Mouse (Mus musculus) stomach, postnatal 0 days (tissue): Measurements from ENCODE around the gene Psmb3. TPM values are rescaled to one million over a fixed set of nuclear protein-coding genes. Genes with fewer than 3 reads are reported as not detected.
"Not testable (repeated sequence)": the region's sequence is repeated elsewhere in the genome, so short reads cannot be mapped to it uniquely, and the experiment has no call there.

Experiments
- ATAC-seq: fragments of 200-750 bp; cut with Nextera tagmentation; 2 replicates; pipeline ENCODE4 v1.8.0; 2017; ENCODE audit not compliant: low FRiP score, low TSS enrichment
- DNase-seq: peaks from one replicate; pipeline ENCODE4 v3.0.0-alpha.2; 2016; ENCODE audit warnings: low spot score
- H3K27ac ChIP-seq: fragments of 300-500 bp; sonication (generic); replicated peaks from 2 replicates; pipeline ENCODE4 v1.5.1; 2014; ENCODE audit warnings: mild to moderate bottlenecking, control low read depth
- H3K27me3 ChIP-seq: fragments of 300-500 bp; sonication (generic); 2 replicates; pipeline ENCODE4 v1.6.1; 2014; ENCODE audit warnings: low read length; ENCODE audit not compliant: control insufficient read depth, insufficient read depth
- H3K36me3 ChIP-seq: fragments of 300-500 bp; sonication (generic); 2 replicates; pipeline ENCODE4 v1.6.1; 2014; ENCODE audit warnings: low read length, mixed read lengths; ENCODE audit not compliant: control insufficient read depth, insufficient read depth
- H3K4me1 ChIP-seq: fragments of 300-500 bp; sonication (generic); replicated peaks from 2 replicates; pipeline ENCODE4 v1.6.1; 2014; ENCODE audit warnings: antibody characterized with exemption; ENCODE audit not compliant: control insufficient read depth, insufficient read depth
- H3K4me2 ChIP-seq: fragments of 300-500 bp; sonication (generic); replicated peaks from 2 replicates; pipeline ENCODE4 v1.6.1; 2014; ENCODE audit warnings: low read depth, mild to moderate bottlenecking, control low read depth, moderate library complexity
- H3K4me3 ChIP-seq: fragments of 300-500 bp; sonication (generic); 2 replicates; pipeline ENCODE4 v1.5.1; 2014; ENCODE audit warnings: low read depth, low read length, control low read depth
- H3K9ac ChIP-seq: fragments of 300-500 bp; sonication (generic); 2 replicates; pipeline ENCODE4 v1.6.1; 2014; ENCODE audit warnings: mild to moderate bottlenecking, low read length, control low read depth, mixed read lengths
- H3K9me3 ChIP-seq: fragments of 300-500 bp; sonication (generic); 2 replicates; pipeline ENCODE4 v1.6.1; 2016; ENCODE audit warnings: low read length; ENCODE audit not compliant: control insufficient read depth
- CTCF ChIP-seq: IDR thresholded peaks from 2 replicates; pipeline ENCODE4 v1.5.1; 2016; ENCODE audit warnings: antibody characterized with exemption, low read depth, mild to moderate bottlenecking, moderate library complexity
- EP300 ChIP-seq: optimal IDR thresholded peaks from 2 replicates; pipeline ENCODE3; 2016; ENCODE audit warnings: antibody characterized with exemption
- WGBS: fragments of 180-500 bp; shearing (Covaris S2); extraction: QIAGEN DNeasy Blood & Tissue Kit; methylation state at CpG from one replicate; pipeline ENCODE4 v1.1.7; 2014; 5-methylcytosine and 5-hydroxymethylcytosine counted together
- polyA plus RNA-seq: library from polyadenylated mRNA; unstranded; fragments of >200 nt; fragmentation: Nextera tagmentation; extraction: Ambion mirVana; gene quantifications from 2 replicates; pipeline ENCODE4 v1.2.1, GENCODE M21; 2015

Psmb3 gene
- polyA plus RNA-seq: 405 and 438 TPM in 2 replicates

DNA sequence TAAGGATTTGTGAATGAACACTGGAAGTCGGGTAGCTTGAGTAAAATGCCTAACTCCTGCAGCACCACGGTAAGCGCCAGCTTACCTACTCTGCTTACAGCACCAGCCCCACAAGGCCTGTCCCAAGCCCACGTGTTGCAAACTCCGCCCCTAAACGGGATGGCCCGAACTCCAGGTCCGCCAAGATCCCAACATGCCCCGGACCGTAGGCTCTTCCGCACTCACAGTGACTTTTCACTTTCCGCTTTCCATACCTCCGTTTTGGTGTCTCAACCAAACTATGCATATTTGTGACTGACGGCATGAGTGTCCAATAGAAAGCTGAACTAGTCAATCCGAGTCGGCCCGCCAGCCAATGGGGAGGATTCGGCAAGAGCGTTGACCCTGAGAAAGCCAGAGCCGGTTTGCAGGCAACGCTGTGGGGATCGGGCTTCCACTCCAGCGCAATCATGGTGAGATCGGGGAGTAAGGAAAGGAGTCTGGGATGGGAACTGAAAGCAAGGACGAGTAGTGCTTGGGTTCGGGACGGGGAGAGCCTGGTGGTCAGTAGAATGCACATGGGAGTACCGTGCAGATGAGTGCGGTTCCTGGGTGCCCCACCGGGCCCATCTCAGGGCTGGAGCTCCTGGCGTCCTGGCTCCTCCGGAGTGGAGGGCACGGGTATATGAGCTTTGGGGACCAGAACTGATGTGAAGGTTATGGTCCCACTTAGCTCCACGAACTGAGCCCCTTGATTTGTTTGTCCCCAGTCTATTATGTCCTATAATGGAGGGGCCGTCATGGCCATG is at the start of gene Psmb3:
Gene Psmb3, plus strand, starts transcription at position 361 of the 788 bp plus-strand sequence.
- peak within 1 kb of the TSS; percentile 85 for H3K4me3 ChIP-seq
- ATAC-seq (peak; percentile 90), DNase-seq (peak; percentile 95)
- H3K9ac ChIP-seq: peak within 1 kb of the TSS; percentile 81
- H3K9me3 ChIP-seq: no peaks in the 10 kb centered on the region
- no peaks in the 10 kb centered on the region for H3K27me3 ChIP-seq
- H3K27ac ChIP-seq: peak within 1 kb of the TSS; percentile 90
- TF ChIP-seq EP300 (peak; percentile 83), CTCF (0 out of 2 replicates have a peak, but pooled peaks have one; percentile 1)
- peaks cover 3% of the 10 kb centered on the region for H3K36me3 ChIP-seq
- peak within 1 kb of the TSS; percentile 79 for H3K4me2 ChIP-seq
- WGBS: 0% methylated on average over 35 of the region's 35 CpGs
- no peaks in the 10 kb centered on the region for H3K4me1 ChIP-seq

- H3K4me3 ChIP-seq: no peak overlapping the region
- no peak overlapping the region for H3K27ac ChIP-seq
- no peak overlapping the region for H3K4me2 ChIP-seq
- TF ChIP-seq CTCF (no peak), EP300 (no peak)
- ATAC-seq (no peak), DNase-seq (no peak)
- no peaks in the 10 kb centered on the region for H3K4me1 ChIP-seq
- H3K9me3 ChIP-seq: no peaks in the 10 kb centered on the region
- WGBS: 81% methylated on average over 2 of the region's 2 CpGs
- no peak overlapping the region for H3K9ac ChIP-seq
- no peaks in the 10 kb centered on the region for H3K36me3 ChIP-seq
- no peaks in the 10 kb centered on the region for H3K27me3 ChIP-seq
Observed at GRCm38 (mm10) chr11:97654210-97654609, 49.0 kb upstream of the Psmb3 start.

DNA sequence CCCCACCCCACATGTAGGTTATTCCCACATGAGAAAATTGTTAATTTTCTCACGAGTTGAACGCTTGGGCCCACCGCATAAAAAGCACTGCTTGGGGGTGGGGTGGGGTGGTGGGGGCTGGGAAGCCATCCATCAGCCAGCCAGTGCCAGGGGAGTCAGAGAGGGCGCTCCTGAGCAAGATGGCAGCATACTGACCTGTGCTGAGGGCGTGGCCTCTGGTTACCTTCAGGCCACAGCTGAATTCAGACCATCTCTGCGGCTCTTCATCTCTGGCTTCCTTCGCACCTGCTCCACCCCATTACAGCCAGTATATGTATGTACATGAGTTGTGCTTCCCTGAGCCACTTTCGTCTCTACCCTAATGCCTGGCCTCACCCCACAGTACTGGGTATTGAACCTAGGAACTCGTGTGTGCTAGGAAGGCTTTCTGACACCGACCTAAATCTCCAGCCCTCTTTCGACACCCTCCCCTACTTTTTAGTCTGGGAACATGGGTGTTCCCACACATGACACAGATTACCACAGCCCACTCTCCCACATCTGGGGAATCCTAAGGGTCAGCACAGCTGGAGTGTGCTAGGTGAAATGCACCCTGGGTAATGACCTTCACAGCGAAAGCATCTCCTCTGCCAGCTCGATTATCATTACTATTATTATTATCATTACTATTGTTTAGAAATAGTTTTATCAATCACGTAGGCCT is 46.8 kb upstream of the Psmb3 start:
- TF ChIP-seq EP300: no peak
- no peak for TF ChIP-seq CTCF
- no peaks in the 10 kb centered on the region for H3K36me3 ChIP-seq
- H3K4me2 ChIP-seq: no peak overlapping the region
- no peak overlapping the region for H3K9ac ChIP-seq
- DNase-seq (no peak), ATAC-seq (no peak)
- H3K27me3 ChIP-seq: no peaks in the 10 kb centered on the region
- 75% methylated on average over 14 of the region's 14 CpGs for WGBS
- H3K4me3 ChIP-seq: no peak overlapping the region
- H3K27ac ChIP-seq: no peak overlapping the region
- H3K9me3 ChIP-seq: no peaks in the 10 kb centered on the region
- H3K4me1 ChIP-seq: 0 out of 2 replicates have a peak, but pooled peaks cover 8% of the 10 kb centered on the region

DNA sequence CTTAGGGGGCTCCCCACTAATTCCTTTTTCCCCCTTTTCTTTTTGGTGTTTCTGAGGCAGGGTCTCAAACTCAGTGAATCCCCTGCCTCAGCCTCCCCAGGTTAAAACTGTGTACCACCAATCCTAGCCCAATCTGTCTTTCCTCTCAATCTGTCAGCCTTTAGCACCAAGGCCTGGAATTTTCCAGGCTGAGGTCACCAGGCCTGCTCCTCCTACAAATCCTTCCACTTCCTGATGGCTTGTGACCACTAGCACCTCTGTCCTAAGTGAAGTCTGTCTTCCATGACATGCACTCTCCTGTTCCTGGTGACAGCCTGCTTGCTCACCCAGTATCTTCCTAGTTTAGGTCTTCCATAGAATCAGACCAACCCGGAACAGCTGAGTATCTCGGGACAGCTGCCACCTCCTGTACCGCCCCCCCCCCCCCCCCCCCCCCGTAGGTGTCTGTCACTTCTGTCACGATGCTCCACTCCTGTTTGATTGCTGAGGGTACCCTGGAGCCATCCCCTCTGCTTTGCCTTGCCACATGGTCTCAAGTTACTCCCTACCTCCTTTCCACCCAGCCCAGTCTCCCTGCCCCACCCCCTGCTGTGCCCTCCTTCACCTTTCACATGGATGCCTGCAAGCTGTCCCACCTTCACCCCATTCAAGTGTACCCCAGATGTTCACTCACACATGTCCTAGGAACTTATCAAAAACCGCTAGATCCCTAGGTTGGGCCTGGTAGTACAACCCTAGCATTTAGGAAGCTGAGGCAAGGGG is 45.8 kb upstream of the Psmb3 start:
- Histone ChIP-seq H3K4me2 (no peak overlapping the region), H3K4me3 (no peak overlapping the region), H3K4me1 (0 out of 2 replicates have a peak, but pooled peaks cover 11% of the 10 kb centered on the region), H3K36me3 (no peaks in the 10 kb centered on the region), H3K27me3 (no peaks in the 10 kb centered on the region), H3K9me3 (no peaks in the 10 kb centered on the region), H3K9ac (no peak overlapping the region), H3K27ac (no peak overlapping the region)
- 46% methylated on average over 3 of the region's 6 CpGs for WGBS
- no peak for TF ChIP-seq EP300
- no peak for TF ChIP-seq CTCF
- DNase-seq (no peak), ATAC-seq (no peak)

- H3K4me3 ChIP-seq, ATAC-seq, DNase-seq, H3K27ac ChIP-seq, H3K36me3 ChIP-seq, H3K9me3 ChIP-seq, H3K4me2 ChIP-seq, H3K9ac ChIP-seq, H3K27me3 ChIP-seq: not testable (repeated sequence)
- 0 out of 2 replicates have a peak, but pooled peaks cover 11% of the 10 kb centered on the region for H3K4me1 ChIP-seq
- WGBS: 87% methylated on average over 6 of the region's 6 CpGs
Observed at GRCm38 (mm10) chr11:97657967-97658366, 45.2 kb upstream of the Psmb3 start.
